In genomic region chr2:166776272-166776671, GRCm38 (mm10) we compare ENCODE assay signal across 9 mouse cellular contexts. TPM values are rescaled to one million over a fixed set of nuclear protein-coding genes. Genes with fewer than 3 reads are reported as not detected.
A peak's percentile ranks its signal among the peaks of the same experiment; 100 is the strongest.
DNase-seq lines count a peak whose midpoint lies in the region; ATAC-seq and TF ChIP-seq lines count a peak whose summit lies in the region.
"Had no signal": no experiment of that assay in that cellular context is flagged by ENCODE, and none has a peak within 500 bp of the region (broad histone marks: within the 10 kb centered on the region; RNA-seq: fewer than 3 reads in every experiment).

No protein-coding gene starts in this region.

- no peak overlapping the region for H3K4me2 ChIP-seq in kidney, postnatal 0 days (ENCODE audit: low read length)
- H3K4me2 ChIP-seq: neural tube, embryonic 13.5 days had no signal

- peak; percentile 51 for DNase-seq in kidney, postnatal 0 days (ENCODE audit: low spot score)
- no peak for DNase-seq in kidney, postnatal 14 days
- peak; percentile 54 for DNase-seq in MEL (ENCODE audit: low read depth, low spot score)
- DNase-seq in spleen, postnatal 14 days (ENCODE audit: low spot score in 2 of 2), result peak; percentile 45 to 66
- no peak for DNase-seq in ovary, postnatal 36 days (ENCODE audit: low spot score)
- no peak for DNase-seq in heart, adult 9 months (ENCODE audit: low spot score in 2 of 2)
- no peak for DNase-seq in adrenal gland, adult 8-10 months

- no peaks in the 10 kb centered on the region for H3K79me2 ChIP-seq in MEL (ENCODE audit: control insufficient read depth, insufficient read depth, low read length, poor library complexity)

- H3K9ac ChIP-seq in kidney, postnatal 0 days (ENCODE audit: low read depth, low read length), result no peak overlapping the region
- no peak overlapping the region for H3K9ac ChIP-seq in MEL (ENCODE audit: control insufficient read depth, low read depth, low read length, poor library complexity, severe bottlenecking)
- H3K9ac ChIP-seq: neural tube, embryonic 13.5 days had no signal

- H3K9me3 ChIP-seq in kidney, postnatal 0 days (replicated peaks; ENCODE audit: low read length), result no peaks in the 10 kb centered on the region
- H3K9me3 ChIP-seq in MEL (replicated peaks; ENCODE audit: insufficient read depth, low read length), result no peaks in the 10 kb centered on the region
- H3K9me3 ChIP-seq: neural tube, embryonic 13.5 days had no signal

- no peak for TF ChIP-seq EP300 in MEL (IDR thresholded peaks at IDR 0.05; ENCODE audit: low read depth in 1 of 2, low read length in 2 of 2)

- H3K36me3 ChIP-seq in kidney, postnatal 0 days (ENCODE audit: insufficient read depth, low read length), result no peaks in the 10 kb centered on the region
- no peaks in the 10 kb centered on the region for H3K36me3 ChIP-seq in MEL (ENCODE audit: control insufficient read depth in 1 of 2, insufficient read depth in 2 of 2, low read length in 2 of 2)
- H3K36me3 ChIP-seq: neural tube, embryonic 13.5 days had no signal

- no peak for ATAC-seq in kidney, postnatal 0 days (replicated peaks; ENCODE audit: low FRiP score, low read depth)
- 0 out of 2 replicates have a peak, but pooled peaks have one; percentile 34 for ATAC-seq in granulocyte monocyte progenitor cell, adult 5-6 weeks (replicated peaks; ENCODE audit: poor library complexity, severe bottlenecking)

- TF ChIP-seq CTCF in kidney, postnatal 0 days (IDR thresholded peaks at IDR 0.05; ENCODE audit: low read depth), result peak; percentile 53; the same call in 1 of the 2 replicates
- peak; percentile 47 to 57 (median 51) for TF ChIP-seq CTCF in MEL (IDR thresholded peaks at IDR 0.05 in 2 of 3, conservative IDR thresholded peaks at IDR 0.05 in 1 of 3; ENCODE audit: control insufficient read depth in 1 of 3, insufficient read depth in 1 of 3, low read depth in 2 of 3, low read length in 3 of 3, poor library complexity in 1 of 3, severe bottlenecking in 1 of 3)

- no peak for TF ChIP-seq POLR2A in MEL (IDR thresholded peaks at IDR 0.05; ENCODE audit: control insufficient read depth in 1 of 2, insufficient read depth in 1 of 2, low read depth in 1 of 2, low read length in 2 of 2, poor library complexity in 1 of 2)

- TF ChIP-seq RAD21 in MEL (IDR thresholded peaks at IDR 0.05; ENCODE audit: low read depth, low read length), result peak; percentile 40

- no peak overlapping the region for H3K27ac ChIP-seq in kidney, postnatal 0 days
- no peak overlapping the region for H3K27ac ChIP-seq in MEL (ENCODE audit: control insufficient read depth, low read depth, low read length)
- H3K27ac ChIP-seq: neural tube, embryonic 13.5 days had no signal

- no peaks in the 10 kb centered on the region for H3K27me3 ChIP-seq in kidney, postnatal 0 days (ENCODE audit: insufficient read depth, low read length)
- H3K27me3 ChIP-seq in MEL (ENCODE audit: control insufficient read depth in 1 of 2, insufficient read depth in 2 of 2, low read length in 2 of 2), result no peaks in the 10 kb centered on the region
- H3K27me3 ChIP-seq: neural tube, embryonic 13.5 days had no signal

- WGBS in kidney, postnatal 0 days, result 18% methylated on average over 2 of the region's 2 CpGs

- H3K4me1 ChIP-seq in kidney, postnatal 0 days (replicated peaks; ENCODE audit: insufficient read depth, low read length), result no peaks in the 10 kb centered on the region
- H3K4me1 ChIP-seq in MEL (ENCODE audit: control insufficient read depth in 1 of 2, insufficient read depth in 2 of 2, low read length in 2 of 2), result no peaks in the 10 kb centered on the region

- H3K4me3 ChIP-seq in kidney, postnatal 0 days (replicated peaks; ENCODE audit: low read depth, low read length), result no peak overlapping the region
- H3K4me3 ChIP-seq in MEL (ENCODE audit: control insufficient read depth in 1 of 2, insufficient read depth in 1 of 2, low read depth in 2 of 2, low read length in 2 of 2), result no peak overlapping the region
- H3K4me3 ChIP-seq: neural tube, embryonic 13.5 days had no signal

TF ChIP-seq in MEL, 35 proteins besides CTCF, POLR2A, EP300 and RAD21:
- TF ChIP-seq SIN3A (IDR thresholded peaks at IDR 0.05; ENCODE audit: low read length) (no peak), POLR2AphosphoS2 (IDR thresholded peaks at IDR 0.05; ENCODE audit: low read length) (no peak), RCOR1 (IDR thresholded peaks at IDR 0.05; ENCODE audit: low read depth, low read length) (no peak), MAFK (IDR thresholded peaks at IDR 0.05; ENCODE audit: borderline replicate concordance, low read depth, low read length) (no peak), ZC3H11A (IDR thresholded peaks at IDR 0.05; ENCODE audit: low read depth, low read length) (peak; percentile 42), MAX (IDR thresholded peaks at IDR 0.05; ENCODE audit: low read length) (no peak), SMC3 (IDR thresholded peaks at IDR 0.05; ENCODE audit: low read depth, low read length) (peak; percentile 63), MYC (IDR thresholded peaks at IDR 0.05; ENCODE audit: low read depth, low read length) (no peak)

RNA-seq across cellular contexts. Expression of gene Trp53rkb, which starts 16.1 kb away (rescaled TPM):
- 5.7 and 7.8 TPM in 2 replicates for polyA plus RNA-seq in kidney, postnatal 0 days (2015; fragmentation: Nextera tagmentation; extraction: Ambion mirVana)
- total RNA-seq in MEL (2012; rRNA removed), result 7.6 and 8.9 TPM in 2 replicates
- 1 to 10 TPM in 1 of 2 experiments, not detected in 1; 6.8 TPM for polyA plus RNA-seq in MEL (2012; ENCODE audit: insufficient read depth in 1 of 2, insufficient read length in 2 of 2, low read depth in 1 of 2, low replicate concordance in 2 of 2, missing spikeins in 1 of 2)
- total RNA-seq in granulocyte monocyte progenitor cell, adult 5-6 weeks (2014; fragmentation: Nextera tagmentation), result 2.1 and 4.5 TPM in 2 replicates
- 2.2 and 5.3 TPM in 2 replicates for total RNA-seq in granulocyte monocyte progenitor cell, adult 5-6 weeks (2017)
- 1 to 10 TPM; 3.9 to 8.1 (median 4.9) TPM for total RNA-seq in adrenal gland, adult 8-10 months (2022)

RNA-seq across cellular contexts. Expression of gene Arfgef2, which starts 29.1 kb away (rescaled TPM):
- 4.3 and 4.6 TPM in 2 replicates for polyA plus RNA-seq in kidney, postnatal 0 days (2015; fragmentation: Nextera tagmentation; extraction: Ambion mirVana)
- total RNA-seq in MEL (2012; rRNA removed), result 18.3 and 19.1 TPM in 2 replicates
- polyA plus RNA-seq in MEL (2012; ENCODE audit: insufficient read depth in 1 of 2, insufficient read length in 2 of 2, low read depth in 1 of 2, low replicate concordance in 2 of 2, missing spikeins in 1 of 2), result 10 to 100 TPM; 24.5 to 27.4 TPM
- 14.2 and 20.5 TPM in 2 replicates for total RNA-seq in granulocyte monocyte progenitor cell, adult 5-6 weeks (2014; fragmentation: Nextera tagmentation)
- 15.3 and 24.7 TPM in 2 replicates for total RNA-seq in granulocyte monocyte progenitor cell, adult 5-6 weeks (2017)
- 10 to 100 TPM; 59.7 to 83.9 (median 74.0) TPM for total RNA-seq in adrenal gland, adult 8-10 months (2022)

Comparison
In these comparisons a context has a peak if more than half of its experiments do, and no peak if none do; other contexts are left out.
1. DNase-seq: peak in kidney, postnatal 0 days (single experiment), MEL (single experiment) and spleen, postnatal 14 days (2 of 2); none in kidney, postnatal 14 days (single experiment), ovary, postnatal 36 days (single experiment), heart, adult 9 months (0 of 2) and adrenal gland, adult 8-10 months (single experiment).